Mouse (Mus musculus): ENCODE results near the gene Cd63. TPM values are rescaled to one million over a fixed set of nuclear protein-coding genes. Genes with fewer than 3 reads are reported as not detected.

Gene Cd63
- polyA plus RNA-seq, 1 experiment from 2014 or later, result 343 TPM

GRCm38 (mm10) chr10:128912268-128912667 is 11.5 kb downstream of the Cd63 start:
- 71% methylated on average over 4 of the region's 4 CpGs for WGBS
- ATAC-seq, result no peak
- no peaks in the 10 kb centered on the region for H3K9me3 ChIP-seq (ENCODE audit: control insufficient read depth, low read length)
- no peak overlapping the region for H3K4me3 ChIP-seq (ENCODE audit: low read length)
- H3K27ac ChIP-seq (ENCODE audit: low read depth, low read length), result no peak overlapping the region
- H3K27me3 ChIP-seq (replicated peaks; ENCODE audit: control insufficient read depth, insufficient read depth, low read length), result no peaks in the 10 kb centered on the region
- H3K9ac ChIP-seq (ENCODE audit: low read depth, low read length), result no peak overlapping the region; the same call in 1 of the 2 replicates
- no peak overlapping the region for H3K4me2 ChIP-seq (ENCODE audit: low read length)
- H3K4me1 ChIP-seq (ENCODE audit: control insufficient read depth, insufficient read depth, low read depth, low read length), result peaks cover 7% of the 10 kb centered on the region
- H3K36me3 ChIP-seq (ENCODE audit: control insufficient read depth, insufficient read depth, low read length), result no peaks in the 10 kb centered on the region; the same call in 1 of the 2 replicates

- Histone ChIP-seq H3K27ac (ENCODE audit: low read depth, low read length) (peak overlapping the region; percentile 36; the same call in 1 of the 2 replicates), H3K9ac (ENCODE audit: low read depth, low read length) (peak overlapping the region; percentile 8; the same call in 1 of the 2 replicates), H3K9me3 (ENCODE audit: control insufficient read depth, low read length) (no peaks in the 10 kb centered on the region), H3K4me1 (ENCODE audit: control insufficient read depth, insufficient read depth, low read depth, low read length) (peaks cover 10% of the 10 kb centered on the region), H3K4me3 (ENCODE audit: low read length) (no peak overlapping the region), H3K27me3 (replicated peaks; ENCODE audit: control insufficient read depth, insufficient read depth, low read length) (no peaks in the 10 kb centered on the region), H3K4me2 (ENCODE audit: low read length) (no peak overlapping the region), H3K36me3 (ENCODE audit: control insufficient read depth, insufficient read depth, low read length) (no peaks in the 10 kb centered on the region; the same call in 1 of the 2 replicates)
- no peak for ATAC-seq
- 81% methylated on average over 4 of the region's 4 CpGs for WGBS
Measured at GRCm38 (mm10) chr10:128912791-128913190, 12.0 kb downstream of the Cd63 start.

GRCm38 (mm10) chr10:128913219-128913618 is 12.4 kb downstream of the Cd63 start:
- Histone ChIP-seq H3K9me3 (ENCODE audit: control insufficient read depth, low read length) (no peaks in the 10 kb centered on the region), H3K36me3 (ENCODE audit: control insufficient read depth, insufficient read depth, low read length) (no peaks in the 10 kb centered on the region; the same call in 1 of the 2 replicates), H3K27ac (ENCODE audit: low read depth, low read length) (no peak overlapping the region; the same call in 1 of the 2 replicates), H3K27me3 (replicated peaks; ENCODE audit: control insufficient read depth, insufficient read depth, low read length) (no peaks in the 10 kb centered on the region), H3K9ac (ENCODE audit: low read depth, low read length) (no peak overlapping the region; the same call in 1 of the 2 replicates), H3K4me2 (ENCODE audit: low read length) (no peak overlapping the region), H3K4me1 (ENCODE audit: control insufficient read depth, insufficient read depth, low read depth, low read length) (peaks cover 11% of the 10 kb centered on the region), H3K4me3 (ENCODE audit: low read length) (no peak overlapping the region)
- 3% methylated on average over 5 of the region's 5 CpGs for WGBS
- 0 out of 2 replicates have a peak, but pooled peaks have one; percentile 7 for ATAC-seq

GRCm38 (mm10) chr10:128913696-128914095 is 12.9 kb downstream of the Cd63 start:
- H3K36me3 ChIP-seq (ENCODE audit: control insufficient read depth, insufficient read depth, low read length), result no peaks in the 10 kb centered on the region; the same call in 1 of the 2 replicates
- H3K27ac ChIP-seq (ENCODE audit: low read depth, low read length), result no peak overlapping the region
- peaks cover 12% of the 10 kb centered on the region for H3K4me1 ChIP-seq (ENCODE audit: control insufficient read depth, insufficient read depth, low read depth, low read length)
- no peaks in the 10 kb centered on the region for H3K9me3 ChIP-seq (ENCODE audit: control insufficient read depth, low read length)
- no peak overlapping the region for H3K4me2 ChIP-seq (ENCODE audit: low read length)
- 74% methylated on average over 12 of the region's 12 CpGs for WGBS
- 0 out of 2 replicates have a peak, but pooled peaks have one; percentile 5 for ATAC-seq
- H3K9ac ChIP-seq (ENCODE audit: low read depth, low read length), result no peak overlapping the region
- no peak overlapping the region for H3K4me3 ChIP-seq (ENCODE audit: low read length)
- no peaks in the 10 kb centered on the region for H3K27me3 ChIP-seq (replicated peaks; ENCODE audit: control insufficient read depth, insufficient read depth, low read length)

GRCm38 (mm10) chr10:128915550-128915949 is 14.8 kb downstream of the Cd63 start:
- Histone ChIP-seq H3K4me3 (ENCODE audit: low read length) (no peak overlapping the region), H3K27me3 (replicated peaks; ENCODE audit: control insufficient read depth, insufficient read depth, low read length) (no peaks in the 10 kb centered on the region), H3K36me3 (ENCODE audit: control insufficient read depth, insufficient read depth, low read length) (no peaks in the 10 kb centered on the region; the same call in 1 of the 2 replicates), H3K9me3 (ENCODE audit: control insufficient read depth, low read length) (no peaks in the 10 kb centered on the region), H3K4me2 (ENCODE audit: low read length) (no peak overlapping the region), H3K9ac (ENCODE audit: low read depth, low read length) (no peak overlapping the region), H3K27ac (ENCODE audit: low read depth, low read length) (no peak overlapping the region), H3K4me1 (ENCODE audit: control insufficient read depth, insufficient read depth, low read depth, low read length) (peaks cover 12% of the 10 kb centered on the region)
- 91% methylated on average over 2 of the region's 2 CpGs for WGBS
- ATAC-seq, result no peak

GRCm38 (mm10) chr10:128916665-128917064 is 15.9 kb downstream of the Cd63 start:
- Histone ChIP-seq H3K4me1 (ENCODE audit: control insufficient read depth, insufficient read depth, low read depth, low read length) (peaks cover 12% of the 10 kb centered on the region), H3K36me3 (ENCODE audit: control insufficient read depth, insufficient read depth, low read length) (no peaks in the 10 kb centered on the region; the same call in 1 of the 2 replicates), H3K4me2 (ENCODE audit: low read length) (no peak overlapping the region), H3K9me3 (ENCODE audit: control insufficient read depth, low read length) (no peaks in the 10 kb centered on the region), H3K27ac (ENCODE audit: low read depth, low read length) (no peak overlapping the region), H3K27me3 (replicated peaks; ENCODE audit: control insufficient read depth, insufficient read depth, low read length) (no peaks in the 10 kb centered on the region), H3K4me3 (ENCODE audit: low read length) (no peak overlapping the region), H3K9ac (ENCODE audit: low read depth, low read length) (no peak overlapping the region)
- WGBS, result 89% methylated on average over 3 of the region's 3 CpGs
- ATAC-seq, result no peak

- Histone ChIP-seq H3K27ac (ENCODE audit: low read depth, low read length) (no peak overlapping the region), H3K4me2 (ENCODE audit: low read length) (no peak overlapping the region), H3K36me3 (ENCODE audit: control insufficient read depth, insufficient read depth, low read length) (no peaks in the 10 kb centered on the region; the same call in 1 of the 2 replicates), H3K9me3 (ENCODE audit: control insufficient read depth, low read length) (no peaks in the 10 kb centered on the region), H3K9ac (ENCODE audit: low read depth, low read length) (no peak overlapping the region), H3K4me1 (ENCODE audit: control insufficient read depth, insufficient read depth, low read depth, low read length) (peaks cover 20% of the 10 kb centered on the region), H3K4me3 (ENCODE audit: low read length) (no peak overlapping the region), H3K27me3 (replicated peaks; ENCODE audit: control insufficient read depth, insufficient read depth, low read length) (no peaks in the 10 kb centered on the region)
- no peak for ATAC-seq
- 85% methylated on average over 6 of the region's 6 CpGs for WGBS
Measured at GRCm38 (mm10) chr10:128917400-128917799, 16.6 kb downstream of the Cd63 start.

GRCm38 (mm10) chr10:128918246-128918645 is 17.5 kb downstream of the Cd63 start:
- ATAC-seq, result peak; percentile 32
- H3K27ac ChIP-seq (ENCODE audit: low read depth, low read length), result peak overlapping the region; percentile 85
- H3K4me3 ChIP-seq (ENCODE audit: low read length), result no peak overlapping the region
- H3K4me1 ChIP-seq (ENCODE audit: control insufficient read depth, insufficient read depth, low read depth, low read length), result peaks cover 24% of the 10 kb centered on the region
- no peaks in the 10 kb centered on the region for H3K9me3 ChIP-seq (ENCODE audit: control insufficient read depth, low read length)
- peak overlapping the region; percentile 32; the same call in 1 of the 2 replicates for H3K4me2 ChIP-seq (ENCODE audit: low read length)
- H3K27me3 ChIP-seq (replicated peaks; ENCODE audit: control insufficient read depth, insufficient read depth, low read length), result no peaks in the 10 kb centered on the region
- H3K9ac ChIP-seq (ENCODE audit: low read depth, low read length), result no peak overlapping the region
- 47% methylated on average over 7 of the region's 7 CpGs for WGBS
- H3K36me3 ChIP-seq (ENCODE audit: control insufficient read depth, insufficient read depth, low read length), result no peaks in the 10 kb centered on the region; the same call in 1 of the 2 replicates

- Histone ChIP-seq H3K4me1 (ENCODE audit: control insufficient read depth, insufficient read depth, low read depth, low read length) (peaks cover 30% of the 10 kb centered on the region), H3K27ac (ENCODE audit: low read depth, low read length) (peak overlapping the region; percentile 85), H3K27me3 (replicated peaks; ENCODE audit: control insufficient read depth, insufficient read depth, low read length) (no peaks in the 10 kb centered on the region), H3K4me2 (ENCODE audit: low read length) (peak overlapping the region; percentile 32), H3K9ac (ENCODE audit: low read depth, low read length) (peak overlapping the region; percentile 41; the same call in 1 of the 2 replicates), H3K9me3 (ENCODE audit: control insufficient read depth, low read length) (no peaks in the 10 kb centered on the region), H3K36me3 (ENCODE audit: control insufficient read depth, insufficient read depth, low read length) (no peaks in the 10 kb centered on the region; the same call in 1 of the 2 replicates), H3K4me3 (ENCODE audit: low read length) (no peak overlapping the region)
- WGBS, result 14% methylated on average over 6 of the region's 6 CpGs
- ATAC-seq, result peak; percentile 55
Measured at GRCm38 (mm10) chr10:128919203-128919631, 18.4 kb downstream of the Cd63 start.

Measured in hindbrain, embryonic 16.5 days (tissue).